Mouse (Mus musculus): ENCODE measurements around the gene Pacsin1. TPM values are rescaled to one million over a fixed set of nuclear protein-coding genes. Genes with fewer than 3 reads are reported as not detected.
A peak's percentile ranks its signal among the peaks of the same experiment; 100 is the strongest.

Pacsin1 gene
- total RNA-seq, 2 experiments from 2014 or later: 204 to 211 TPM

DNA sequence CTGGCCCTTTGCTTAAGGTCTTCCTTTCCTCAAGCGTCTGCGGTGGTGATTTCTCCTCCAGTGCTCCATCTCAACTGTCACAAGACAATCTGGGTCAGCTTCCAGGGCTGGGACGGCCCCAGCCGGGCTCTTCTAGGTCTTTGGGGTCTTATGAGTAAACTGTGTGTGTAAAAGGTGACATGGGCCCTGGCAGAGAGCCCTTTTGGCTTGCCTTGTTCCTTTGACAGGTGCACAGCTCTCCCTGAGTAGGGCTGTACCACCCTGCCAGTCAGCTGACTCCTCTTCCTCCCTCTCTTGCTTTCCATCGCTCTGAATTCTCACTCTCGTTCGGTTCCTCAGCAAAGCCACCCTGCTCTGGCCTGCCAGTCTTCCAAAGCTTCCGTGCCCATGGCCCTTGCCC lies 1.8 kb downstream of the Pacsin1 start:
- DNase-seq (ENCODE audit: extremely low spot score in 1 of 2, low spot score in 2 of 2): no peak
- intact Hi-C loops (cut with DNase I): no loop called here

DNA sequence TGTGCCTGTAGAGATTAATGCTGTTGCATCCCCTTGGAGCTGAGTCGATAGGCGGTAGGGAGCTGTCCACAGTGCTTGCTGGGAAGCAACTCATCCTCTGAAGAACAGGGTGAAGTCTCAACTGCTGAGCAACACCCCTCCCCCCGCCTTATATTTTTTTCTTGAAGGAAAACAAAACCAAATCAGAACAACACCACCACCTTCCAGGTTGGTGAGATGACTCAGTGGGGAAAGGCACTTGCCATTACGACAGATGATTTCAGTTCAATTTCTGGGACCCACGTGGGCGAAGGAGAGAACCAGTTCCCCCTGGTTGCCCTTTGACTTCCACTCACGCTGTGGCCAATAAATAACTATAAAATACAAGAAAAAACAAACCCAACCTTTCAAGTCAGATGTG lies 3.5 kb downstream of the Pacsin1 start:
- intact Hi-C loops (cut with DNase I): no loop called here

DNA sequence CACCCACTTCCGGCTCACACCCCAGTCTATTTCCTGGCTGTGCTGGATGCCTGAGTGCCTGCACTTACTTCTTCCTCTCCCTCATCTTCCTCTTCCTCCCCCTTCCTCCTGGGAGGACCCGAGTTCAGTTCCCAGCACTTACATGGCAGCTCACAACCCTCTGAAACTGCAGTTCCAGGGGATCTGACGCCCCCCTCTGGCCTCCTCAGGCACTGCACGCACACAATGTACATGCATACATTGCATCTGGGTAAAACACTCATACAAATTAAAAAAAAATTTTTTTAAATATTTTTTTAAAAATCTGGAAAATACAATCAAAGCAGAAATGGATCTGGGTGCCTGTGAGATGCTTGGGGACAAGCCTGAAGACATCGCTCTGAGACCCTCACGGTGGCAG lies 16.4 kb downstream of the Pacsin1 start:
- DNase-seq (ENCODE audit: extremely low spot score in 1 of 2, low spot score in 2 of 2): no peak
- intact Hi-C loops (cut with DNase I): no loop called here

More for the DNA sequence above, 3.5 kb downstream of the Pacsin1 start:
- DNase-seq (ENCODE audit: extremely low spot score in 1 of 2, low spot score in 2 of 2): no peak

DNA sequence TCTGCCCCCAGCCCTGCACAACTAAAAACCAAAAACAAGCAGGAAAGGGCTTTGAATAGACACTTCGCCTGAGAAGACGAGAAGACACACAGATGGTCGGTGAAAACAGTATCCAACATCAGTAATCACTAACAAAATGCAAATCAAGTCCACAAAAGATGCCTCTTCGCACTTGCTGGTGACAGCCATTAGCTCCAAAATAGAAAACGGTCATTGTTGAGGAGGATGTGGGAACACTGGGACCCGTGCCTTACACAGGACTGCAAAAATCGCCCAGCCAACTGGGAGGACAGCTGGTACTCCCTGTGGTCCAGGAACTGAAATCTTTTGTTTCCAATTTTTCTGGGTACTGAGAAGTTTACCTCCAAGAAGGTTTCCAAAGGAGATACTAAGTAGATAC lies 18.6 kb downstream of the Pacsin1 start:
- intact Hi-C loops (cut with DNase I): no loop called here
- DNase-seq (ENCODE audit: extremely low spot score in 1 of 2, low spot score in 2 of 2): no peak

DNA sequence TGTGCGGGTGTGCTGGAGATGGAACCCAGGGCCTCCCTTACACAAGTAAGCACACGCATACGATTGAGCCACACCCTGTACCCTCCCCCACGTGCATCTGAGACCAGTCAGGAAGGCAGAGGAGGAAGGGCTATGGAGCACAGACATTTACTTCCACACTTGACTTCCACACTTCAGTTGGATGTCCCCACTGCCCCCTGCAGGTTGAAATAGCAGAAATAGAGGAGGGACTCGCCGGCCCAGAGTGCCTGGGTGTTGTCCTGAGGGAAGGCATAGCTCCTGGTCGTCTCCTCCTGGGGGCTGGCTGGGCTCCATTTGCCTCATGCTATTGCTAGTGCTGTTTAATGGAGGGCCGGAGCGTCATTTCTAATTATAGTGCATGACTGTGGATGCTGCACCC lies 20.1 kb downstream of the Pacsin1 start:
- intact Hi-C loops (cut with DNase I): no loop called here
- DNase-seq (ENCODE audit: extremely low spot score in 1 of 2, low spot score in 2 of 2): peak in 1 of 2 experiments; percentile 58

DNA sequence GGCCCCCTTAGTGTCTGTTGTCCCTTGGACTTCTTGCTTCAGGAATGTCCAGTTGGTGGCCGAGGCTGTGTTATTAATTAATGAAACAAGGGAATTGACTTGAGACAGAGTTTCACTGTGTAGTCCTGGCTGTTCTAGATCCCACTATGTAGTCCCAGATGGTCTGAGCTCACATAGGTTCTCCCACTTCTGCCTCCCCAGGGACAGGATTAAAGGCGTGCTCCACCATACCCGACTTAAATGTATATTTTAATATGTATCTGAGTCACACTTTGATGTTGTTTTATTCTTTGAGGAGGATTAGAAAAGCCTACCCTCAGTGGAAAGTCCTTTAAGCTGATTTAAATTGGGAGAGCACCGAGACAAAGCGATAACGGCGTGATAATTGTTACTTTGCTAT lies 21.0 kb downstream of the Pacsin1 start:
- intact Hi-C loops (cut with DNase I): no loop called here
- no peak for DNase-seq (ENCODE audit: extremely low spot score in 1 of 2, low spot score in 2 of 2)

DNA sequence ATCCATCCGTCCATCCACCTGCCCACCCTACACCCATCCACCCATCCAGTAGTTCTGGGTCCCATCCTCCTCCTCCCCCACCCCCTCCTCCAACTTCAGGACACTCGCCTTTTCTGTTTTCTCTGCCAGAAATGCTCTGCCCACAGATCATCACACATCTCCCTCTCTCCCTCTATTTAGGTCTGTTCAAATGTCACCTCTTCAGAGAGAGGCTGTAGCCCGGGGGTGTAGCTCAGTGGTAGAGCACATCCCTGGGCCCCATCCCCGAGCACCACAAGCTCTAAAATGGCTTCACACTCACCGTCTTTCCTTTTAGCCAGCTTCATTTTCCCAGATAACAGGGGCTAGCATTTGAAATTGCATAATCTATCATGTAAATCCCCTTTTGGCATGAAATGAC lies 22.4 kb downstream of the Pacsin1 start:
- intact Hi-C loops (cut with DNase I): no loop called here
- DNase-seq (ENCODE audit: extremely low spot score in 1 of 2, low spot score in 2 of 2): no peak

DNA sequence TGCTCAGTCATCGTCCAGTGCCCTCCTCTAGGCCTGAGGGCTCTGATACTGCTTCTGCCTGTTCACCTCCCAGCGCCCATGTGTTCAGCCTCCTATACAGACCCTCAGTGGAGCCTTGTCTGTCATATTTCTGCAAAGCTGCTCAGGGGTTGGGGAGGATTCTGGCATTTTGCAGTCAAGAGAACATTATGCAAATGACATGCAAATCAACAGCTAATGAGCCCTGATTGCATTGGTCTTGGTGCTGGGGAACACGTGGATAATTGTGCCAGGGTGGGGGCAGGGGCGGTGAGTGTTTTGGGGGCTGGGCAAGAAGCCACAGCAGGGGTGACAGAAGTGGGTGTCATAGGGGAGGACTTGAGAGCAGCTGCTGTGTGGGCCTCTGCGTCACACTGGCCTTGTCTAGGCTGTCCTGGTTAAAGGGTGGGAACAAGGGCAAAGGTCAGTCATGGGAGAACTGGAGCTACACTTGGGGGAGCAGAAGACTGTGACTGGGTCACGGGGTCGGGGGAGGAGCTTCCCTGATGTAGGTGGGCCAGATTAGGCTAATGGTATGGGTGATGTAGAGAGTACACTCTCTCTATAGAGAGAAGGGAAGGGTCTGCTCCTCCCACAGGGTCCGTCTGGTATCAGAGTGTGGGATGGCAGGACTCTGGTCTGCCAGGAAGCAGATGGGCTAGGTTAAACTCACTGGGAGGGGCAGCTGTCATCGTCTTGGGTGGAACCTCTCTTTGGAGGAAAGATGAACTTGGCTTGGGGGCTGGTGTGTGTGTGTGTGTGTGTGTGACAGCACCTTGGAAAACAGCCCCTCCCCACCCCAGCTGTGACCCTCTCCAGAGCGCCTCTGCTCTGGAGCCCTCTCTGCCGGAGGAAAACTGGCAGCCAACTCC lies 23.9 kb downstream of the Pacsin1 start:
- intact Hi-C loops (cut with DNase I): no loop called here
- DNase-seq (ENCODE audit: extremely low spot score in 1 of 2, low spot score in 2 of 2): no peak

DNA sequence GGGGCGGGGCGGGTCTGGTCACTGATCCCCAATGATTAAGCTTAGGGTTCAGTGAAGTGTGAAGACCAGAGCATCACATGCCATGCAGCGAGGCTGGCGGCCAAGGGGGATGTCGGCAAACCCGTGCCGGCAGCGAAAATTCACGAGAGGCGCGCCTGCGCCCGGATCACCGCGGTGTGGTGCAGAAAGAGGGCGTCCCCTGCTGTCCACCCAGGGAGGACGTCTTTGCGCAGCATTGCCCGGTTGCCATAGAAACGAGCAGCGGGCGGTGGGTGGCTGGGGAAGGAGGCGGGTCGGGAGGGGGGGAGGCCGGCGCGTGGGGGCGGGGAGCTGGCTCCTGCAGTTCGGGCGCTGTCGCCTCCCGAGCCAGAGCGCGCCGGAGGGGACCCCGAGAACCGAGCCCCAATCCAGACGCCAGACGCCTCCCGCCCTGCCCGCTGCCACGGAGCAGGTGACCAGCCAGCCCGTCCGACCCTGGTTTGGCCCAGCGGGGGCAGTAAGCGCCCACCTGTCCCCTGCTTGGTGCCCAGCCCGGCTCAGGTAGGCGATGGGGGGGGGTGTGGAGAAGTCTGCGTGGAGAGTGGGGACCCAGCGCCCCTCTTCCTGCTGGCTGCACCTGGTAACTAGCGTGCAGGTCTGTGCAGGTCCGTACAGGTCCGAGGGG lies 29.7 kb downstream of the Pacsin1 start:
- intact Hi-C loops (cut with DNase I): no loop called here
- DNase-seq (ENCODE audit: extremely low spot score in 1 of 2, low spot score in 2 of 2): peak; percentile 86 to 92

DNA sequence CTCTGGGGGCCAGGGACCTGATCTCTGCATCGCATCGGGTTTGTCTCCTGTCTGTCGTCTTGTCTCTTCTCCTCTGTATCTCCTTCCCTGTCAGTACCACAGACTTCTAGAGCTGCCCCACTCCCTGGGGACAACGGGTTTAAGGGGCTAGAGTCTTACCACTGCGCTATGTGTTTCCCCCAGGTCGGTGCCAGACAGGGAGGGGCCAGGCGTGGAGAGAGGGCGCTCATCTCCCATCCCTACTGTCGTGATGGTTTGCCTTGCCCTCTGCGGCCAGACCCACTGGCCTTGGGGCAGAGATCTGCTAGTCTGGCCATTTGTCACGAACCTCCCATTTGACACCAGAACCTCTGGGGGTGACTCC lies 30.2 kb downstream of the Pacsin1 start:
- no peak for DNase-seq (ENCODE audit: extremely low spot score in 1 of 2, low spot score in 2 of 2)
- intact Hi-C loops (cut with DNase I): no loop called here

DNA sequence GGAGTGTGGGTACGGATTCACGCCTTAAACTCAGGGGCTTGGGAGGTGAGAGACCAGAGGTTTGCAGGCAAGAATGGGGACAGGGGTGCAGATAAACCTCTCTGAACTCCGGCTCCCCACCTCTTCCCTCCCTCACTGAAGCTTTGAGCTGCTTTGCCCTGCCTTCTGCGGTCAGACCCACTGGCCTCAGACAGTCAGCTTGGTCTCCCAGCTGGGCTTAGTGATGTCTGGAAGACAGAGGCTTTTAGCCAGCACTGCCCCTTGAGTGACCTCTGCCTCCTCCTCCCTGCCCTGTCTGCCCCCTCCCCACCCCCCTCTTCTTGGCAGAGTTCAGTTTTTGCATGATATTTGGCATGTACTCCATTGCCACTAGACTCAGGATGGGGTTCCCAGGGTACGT lies 31.1 kb downstream of the Pacsin1 start:
- intact Hi-C loops (cut with DNase I): no loop called here
- no peak for DNase-seq (ENCODE audit: extremely low spot score in 1 of 2, low spot score in 2 of 2)

DNA sequence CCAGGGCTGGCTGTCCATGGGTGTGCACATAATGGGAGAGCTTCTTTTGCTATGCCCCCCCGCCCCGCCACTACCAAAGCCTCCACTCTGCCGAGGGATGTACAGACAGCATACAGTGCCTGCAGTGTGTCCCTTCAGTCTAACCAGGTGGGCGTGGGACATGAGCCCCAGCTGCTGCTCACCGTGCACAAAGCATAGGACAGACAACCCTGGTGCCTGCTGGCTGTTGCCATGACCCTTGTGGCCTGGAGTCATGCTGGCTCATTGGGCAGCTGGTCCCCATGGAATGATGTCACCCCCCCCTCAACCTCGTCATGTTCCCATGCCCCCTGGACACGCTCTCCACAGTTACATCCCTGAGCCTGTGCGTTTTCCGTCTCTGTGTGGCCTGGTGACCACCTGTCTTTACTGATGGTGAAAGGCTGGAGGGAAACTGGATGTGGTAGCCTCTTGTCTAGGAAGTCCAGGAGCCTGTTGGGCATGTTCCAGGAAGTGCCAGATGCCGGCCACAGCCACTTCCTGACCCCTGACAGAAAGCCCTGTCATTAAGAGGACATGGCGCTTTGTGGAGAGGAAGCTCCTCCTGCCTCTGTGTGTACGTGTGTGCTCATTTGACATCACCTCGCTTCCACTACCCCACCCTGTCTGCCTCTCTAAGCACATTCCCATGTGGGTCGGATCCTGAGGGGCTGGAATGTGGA lies 35.8 kb downstream of the Pacsin1 start:
- peak in 1 of 2 experiments; percentile 39 for DNase-seq (ENCODE audit: extremely low spot score in 1 of 2, low spot score in 2 of 2)
- intact Hi-C loops (cut with DNase I): no loop called here

DNA sequence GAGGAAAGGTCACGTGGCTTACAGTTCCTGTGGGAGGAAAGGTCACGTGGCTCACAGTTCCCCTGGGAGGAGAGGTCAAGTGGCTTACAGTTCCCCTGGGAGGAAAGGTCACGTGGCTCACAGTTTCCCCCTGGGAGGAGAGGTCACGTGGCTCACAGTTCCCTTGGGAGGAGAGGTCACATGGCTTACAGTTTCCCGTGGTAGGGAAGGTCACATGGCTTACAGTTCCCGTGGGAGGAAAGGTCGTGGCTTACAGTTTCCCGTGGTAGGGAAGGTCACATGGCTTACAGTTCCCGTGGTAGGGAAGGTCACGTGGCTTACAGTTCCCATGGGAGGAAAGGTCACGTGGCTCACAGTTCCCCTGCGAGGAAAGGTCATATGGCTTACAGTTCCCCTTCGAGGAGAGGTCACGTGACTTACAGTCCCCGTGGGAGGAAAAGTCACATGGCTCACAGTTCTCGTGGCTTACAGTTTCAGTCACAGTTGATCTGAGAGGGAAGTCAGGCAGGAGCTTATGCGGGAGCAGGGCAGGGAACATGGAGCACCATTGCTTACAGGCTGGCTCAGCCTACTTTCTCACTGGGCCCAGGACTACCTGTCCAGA lies 44.4 kb downstream of the Pacsin1 start:
- DNase-seq (ENCODE audit: extremely low spot score in 1 of 2, low spot score in 2 of 2): no peak
- intact Hi-C loops (cut with DNase I): no loop called here

DNA sequence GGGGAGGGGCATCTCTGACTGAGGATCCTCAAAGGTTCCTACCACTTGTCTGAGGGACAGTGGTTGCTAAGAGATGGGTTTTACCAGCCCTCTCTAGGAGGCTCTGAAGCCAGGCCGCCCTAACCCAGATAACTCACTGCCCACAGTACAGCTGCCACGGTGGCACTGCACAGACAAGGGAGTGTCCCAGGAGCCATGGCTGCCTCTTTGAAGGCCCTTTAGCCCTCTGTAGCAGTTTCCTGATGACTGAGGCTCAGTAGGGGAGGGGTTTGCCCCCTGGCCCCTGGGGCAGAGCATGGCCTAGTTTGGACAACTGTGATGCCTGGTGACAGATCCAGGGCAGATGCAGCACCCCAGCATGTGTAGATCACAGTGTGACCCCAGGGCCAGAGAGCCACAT lies 45.5 kb downstream of the Pacsin1 start:
- intact Hi-C loops (cut with DNase I): no loop called here

DNA sequence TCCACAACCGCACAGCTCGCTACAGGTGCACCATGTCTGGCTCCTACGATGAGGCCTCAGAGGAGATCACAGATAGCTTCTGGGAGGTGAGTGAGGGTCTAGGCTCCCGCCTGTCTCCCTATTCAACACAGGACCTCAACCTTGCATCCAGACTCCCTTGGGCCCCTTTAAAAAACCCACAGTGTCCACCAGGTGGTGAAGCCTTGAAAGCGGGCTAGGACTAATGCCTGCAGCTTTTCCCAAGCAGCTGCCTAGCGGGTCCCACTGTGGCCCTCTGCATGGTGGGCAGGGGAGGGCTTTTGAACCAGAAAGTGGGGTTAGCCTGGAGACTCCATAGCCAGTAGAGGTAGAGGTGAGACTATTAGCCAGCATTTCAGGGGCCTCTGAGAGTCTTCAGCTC lies 46.5 kb downstream of the Pacsin1 start:
- no peak for DNase-seq (ENCODE audit: extremely low spot score in 1 of 2, low spot score in 2 of 2)
- intact Hi-C loops (cut with DNase I): no loop called here

More for the DNA sequence above, 45.5 kb downstream of the Pacsin1 start:
- peak in 1 of 2 experiments; percentile 44 for DNase-seq (ENCODE audit: extremely low spot score in 1 of 2, low spot score in 2 of 2)

DNA sequence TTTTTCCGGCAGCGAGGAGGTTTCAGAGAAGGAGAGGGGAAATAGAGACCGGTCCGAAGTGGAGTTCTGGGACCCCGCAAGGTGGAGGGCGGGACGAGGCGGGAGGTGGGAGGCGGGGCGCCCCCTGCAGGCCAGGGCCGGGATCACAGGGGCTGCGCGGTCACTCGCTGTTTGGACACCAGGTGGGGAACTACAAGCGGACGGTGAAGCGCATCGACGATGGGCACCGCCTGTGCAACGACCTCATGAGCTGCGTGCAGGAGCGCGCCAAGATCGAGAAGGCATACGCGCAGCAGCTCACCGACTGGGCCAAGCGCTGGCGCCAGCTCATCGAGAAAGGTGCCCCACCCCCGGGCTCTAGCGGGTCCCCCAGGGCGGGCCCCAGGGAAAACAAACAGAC lies 47.2 kb downstream of the Pacsin1 start:
- intact Hi-C loops (cut with DNase I): no loop called here
- peak in 1 of 2 experiments; percentile 66 for DNase-seq (ENCODE audit: extremely low spot score in 1 of 2, low spot score in 2 of 2)

DNA sequence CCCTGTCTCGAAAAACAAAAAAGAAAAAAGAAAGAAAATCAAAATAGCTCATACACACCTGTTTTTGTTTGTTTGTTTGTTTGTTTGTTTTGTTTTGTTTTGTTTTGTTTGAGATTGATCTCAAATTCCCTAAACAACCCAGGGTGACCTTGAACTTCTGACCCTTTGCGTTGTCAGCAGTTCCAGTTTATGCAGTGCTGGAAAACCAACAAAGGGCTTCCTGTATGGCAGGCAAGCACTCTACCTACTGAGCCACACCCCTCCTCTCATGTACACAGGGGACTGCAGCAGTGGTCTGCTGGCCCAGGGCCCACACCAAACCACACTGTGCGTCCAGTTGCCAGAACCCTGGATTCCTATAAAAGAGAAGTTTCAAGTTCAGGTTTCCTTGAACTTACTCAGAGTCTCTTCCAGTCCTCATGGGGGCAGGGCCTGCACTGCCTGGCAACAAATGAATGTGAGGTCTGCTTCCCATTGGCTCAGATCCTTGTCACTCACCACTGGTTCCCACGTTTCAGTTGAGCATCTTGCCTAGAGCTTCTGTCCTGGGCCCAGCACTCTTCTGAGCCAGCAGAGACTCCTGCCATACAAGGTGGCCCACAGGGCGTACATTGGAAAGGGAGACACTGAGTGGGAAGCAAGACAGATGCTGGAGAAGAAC lies 48.8 kb downstream of the Pacsin1 start:
- intact Hi-C loops (cut with DNase I): no loop called here
- DNase-seq (ENCODE audit: extremely low spot score in 1 of 2, low spot score in 2 of 2): peak in 1 of 2 experiments; percentile 62

DNA sequence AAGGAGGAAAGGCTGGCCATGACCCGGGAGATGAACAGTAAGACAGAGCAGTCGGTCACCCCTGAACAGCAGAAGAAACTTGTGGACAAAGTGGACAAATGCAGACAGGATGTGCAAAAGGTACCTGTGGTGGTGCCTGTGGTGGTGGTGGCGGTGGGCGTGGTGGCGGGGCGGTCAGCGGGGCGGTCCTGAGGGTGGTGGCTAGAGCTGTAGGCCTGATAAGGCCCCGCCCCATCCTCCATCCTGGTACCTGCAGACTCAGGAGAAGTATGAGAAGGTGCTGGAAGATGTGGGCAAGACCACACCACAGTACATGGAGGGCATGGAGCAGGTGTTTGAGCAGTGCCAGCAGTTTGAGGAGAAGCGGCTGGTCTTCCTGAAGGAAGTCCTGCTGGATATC lies 50.4 kb downstream of the Pacsin1 start:
- intact Hi-C loops (cut with DNase I): no loop called here
- no peak for DNase-seq (ENCODE audit: extremely low spot score in 1 of 2, low spot score in 2 of 2)
